Mouse (Mus musculus): ENCODE measurements at regions not wholly inside any gene's neighbourhood (a gene's known extent, or its start where the extent isn't known, plus 50 kb on each side); places are given as distances from the start of the nearest gene placed in this dataset.

DNA sequence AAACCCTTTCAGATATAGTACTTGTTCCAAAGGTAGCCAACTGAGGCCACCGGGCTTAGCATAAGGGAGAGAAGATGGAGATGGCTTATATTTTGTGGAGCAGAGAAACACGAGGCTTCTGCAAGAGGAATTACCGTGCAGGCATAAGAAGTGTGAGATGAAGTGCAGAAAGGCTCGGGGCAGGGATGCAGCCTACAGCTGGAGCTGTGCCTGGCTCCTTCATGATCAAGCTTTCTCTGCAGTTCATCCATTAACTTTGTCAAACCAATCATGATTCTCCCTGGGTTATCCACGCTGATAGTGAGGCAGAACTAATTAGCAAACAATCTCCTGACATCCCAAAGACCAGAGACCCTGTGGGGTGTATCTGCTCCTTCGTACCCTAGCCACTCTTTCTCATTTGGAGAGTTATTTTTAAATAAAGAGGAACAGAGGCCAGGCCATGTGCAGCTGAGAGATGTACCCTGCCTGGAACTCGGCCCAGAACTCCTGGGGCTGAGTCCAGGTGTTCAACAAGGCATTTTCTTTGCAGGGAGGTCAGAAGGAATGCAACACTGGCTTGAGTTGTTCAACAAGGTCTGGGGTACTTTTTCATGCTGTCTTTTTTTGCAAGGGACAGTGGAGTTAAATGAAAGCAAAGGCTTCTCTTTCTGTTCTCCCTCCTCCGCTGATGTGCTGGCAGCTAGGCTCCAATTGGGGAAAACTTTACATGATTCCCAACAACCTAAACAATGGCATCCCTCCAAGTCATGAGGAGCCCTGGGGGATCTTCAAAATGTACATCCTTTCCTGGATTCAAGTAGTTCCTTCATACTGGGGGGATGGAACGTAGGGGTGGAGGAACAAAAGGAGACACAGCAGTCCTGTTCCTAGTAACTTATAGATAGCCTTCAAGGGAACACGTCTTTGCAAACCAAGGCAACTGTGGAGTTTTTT is 610.4 kb upstream of the Fam92a start:
- Histone ChIP-seq H3K4me1 (no peaks in the 10 kb centered on the region), H3K27ac (peak overlapping the region; percentile 46), H3K4me2 (no peak overlapping the region), H3K9ac (no peak overlapping the region), H3K9me3 (no peaks in the 10 kb centered on the region), H3K27me3 (replicated peaks) (no peaks in the 10 kb centered on the region), H3K36me3 (no peaks in the 10 kb centered on the region), H3K4me3 (replicated peaks) (no peak overlapping the region)
- ATAC-seq (ENCODE audit: insufficient read depth, low FRiP score, low read depth): peak; percentile 14; the same call in 1 of the 2 replicates
- 35% methylated on average over 10 of the region's 10 CpGs for WGBS

DNA sequence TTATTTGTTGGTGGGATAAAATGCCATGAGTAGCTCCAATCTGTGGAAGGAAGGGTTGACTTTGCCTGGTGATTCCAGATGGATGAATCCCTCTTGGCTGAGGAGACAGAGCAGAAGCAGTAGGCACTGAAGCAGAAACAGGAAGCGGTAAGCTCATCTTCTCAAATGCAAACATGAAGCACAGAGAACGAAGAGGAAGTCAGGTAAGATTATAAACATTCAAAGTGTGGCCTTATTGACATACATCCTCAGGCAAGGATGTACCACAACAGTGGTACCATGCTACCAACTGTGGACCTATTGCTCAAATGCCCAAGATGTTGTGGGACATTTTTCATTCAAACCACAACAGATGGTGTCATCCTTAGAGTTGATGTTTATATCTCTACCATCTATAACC is 608.4 kb upstream of the Fam92a start:
- WGBS: 87% methylated on average over 2 of the region's 2 CpGs
- no peak for ATAC-seq (ENCODE audit: insufficient read depth, low FRiP score, low read depth)
- Histone ChIP-seq H3K4me1 (no peaks in the 10 kb centered on the region), H3K27ac (no peak overlapping the region), H3K36me3 (no peaks in the 10 kb centered on the region), H3K27me3 (replicated peaks) (no peaks in the 10 kb centered on the region), H3K4me2 (no peak overlapping the region), H3K4me3 (replicated peaks) (no peak overlapping the region), H3K9me3 (no peaks in the 10 kb centered on the region), H3K9ac (no peak overlapping the region)

DNA sequence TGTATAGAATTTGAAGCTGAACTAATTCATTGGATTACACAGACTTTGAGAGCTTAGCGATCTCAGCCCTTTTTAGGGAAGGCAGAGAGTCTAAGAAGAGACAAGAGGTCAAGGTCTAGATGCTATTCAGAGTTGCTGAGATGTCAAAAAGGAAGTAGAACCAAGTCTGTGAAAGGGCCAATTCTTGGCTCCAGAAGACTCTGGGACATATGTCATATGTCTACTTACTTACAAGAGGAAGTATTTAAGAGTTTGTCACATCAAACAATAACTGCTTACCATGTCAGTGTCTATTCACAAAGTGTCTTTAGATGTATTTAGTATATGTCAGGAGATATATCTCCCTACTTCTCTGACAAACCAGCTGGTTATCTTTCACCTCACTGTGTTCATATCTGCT is 607.4 kb upstream of the Fam92a start:
- no peak for ATAC-seq (ENCODE audit: insufficient read depth, low FRiP score, low read depth)
- Histone ChIP-seq H3K36me3 (no peaks in the 10 kb centered on the region), H3K4me2 (no peak overlapping the region), H3K9me3 (no peaks in the 10 kb centered on the region), H3K4me1 (no peaks in the 10 kb centered on the region), H3K27ac (no peak overlapping the region), H3K9ac (no peak overlapping the region), H3K27me3 (replicated peaks) (no peaks in the 10 kb centered on the region), H3K4me3 (replicated peaks) (no peak overlapping the region)
- 89% methylated on average over 1 of the region's 1 CpGs for WGBS

DNA sequence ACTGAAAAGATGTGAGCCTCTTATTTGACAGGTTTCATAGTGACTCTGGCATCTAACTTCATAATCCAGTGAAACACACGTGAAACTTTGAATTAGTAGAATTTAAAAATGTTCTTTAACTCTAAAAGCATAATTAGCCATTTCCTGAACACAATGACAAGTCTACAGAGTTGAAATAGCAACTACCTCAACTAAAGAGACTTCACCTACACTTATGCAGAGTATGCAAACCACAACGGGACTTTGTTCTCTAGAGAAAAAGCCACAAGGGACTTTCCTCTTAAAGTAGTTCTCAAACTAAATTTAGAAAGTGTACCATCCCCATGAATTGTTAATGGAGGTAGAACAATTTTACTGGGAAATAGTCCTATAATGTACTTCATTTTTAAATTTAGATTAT is 606.3 kb upstream of the Fam92a start:
- no peak overlapping the region for H3K9ac ChIP-seq
- no peak for ATAC-seq (ENCODE audit: insufficient read depth, low FRiP score, low read depth)
- H3K27me3 ChIP-seq (replicated peaks): no peaks in the 10 kb centered on the region
- no peak overlapping the region for H3K4me2 ChIP-seq
- H3K4me3 ChIP-seq (replicated peaks): no peak overlapping the region
- no peaks in the 10 kb centered on the region for H3K9me3 ChIP-seq
- H3K27ac ChIP-seq: no peak overlapping the region
- no peaks in the 10 kb centered on the region for H3K36me3 ChIP-seq
- no peaks in the 10 kb centered on the region for H3K4me1 ChIP-seq
- WGBS: 68% methylated on average over 2 of the region's 2 CpGs

DNA sequence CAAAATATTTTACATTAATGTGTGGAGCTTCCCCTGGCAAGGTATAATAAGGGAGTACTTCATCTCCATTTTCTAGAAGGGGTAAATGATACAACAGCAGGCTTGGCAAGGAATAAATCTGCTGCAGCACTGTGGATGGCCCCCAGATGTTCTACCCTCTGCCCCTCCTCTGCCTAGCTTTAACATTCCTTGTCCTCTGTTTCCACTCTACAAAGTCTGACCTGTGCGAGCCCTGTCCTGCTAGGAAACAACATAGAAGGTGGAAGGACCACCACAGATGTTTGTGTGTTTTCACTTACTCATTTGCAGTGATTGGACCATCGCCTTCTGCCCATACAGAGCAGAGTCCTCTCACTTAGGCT is 604.4 kb upstream of the Fam92a start:
- 67% methylated on average over 2 of the region's 2 CpGs for WGBS
- H3K27ac ChIP-seq: no peak overlapping the region
- H3K4me1 ChIP-seq: no peaks in the 10 kb centered on the region
- no peak overlapping the region for H3K4me2 ChIP-seq
- no peaks in the 10 kb centered on the region for H3K36me3 ChIP-seq
- no peaks in the 10 kb centered on the region for H3K27me3 ChIP-seq (replicated peaks)
- no peaks in the 10 kb centered on the region for H3K9me3 ChIP-seq
- no peak for ATAC-seq (ENCODE audit: insufficient read depth, low FRiP score, low read depth)
- H3K9ac ChIP-seq: no peak overlapping the region
- H3K4me3 ChIP-seq (replicated peaks): no peak overlapping the region

DNA sequence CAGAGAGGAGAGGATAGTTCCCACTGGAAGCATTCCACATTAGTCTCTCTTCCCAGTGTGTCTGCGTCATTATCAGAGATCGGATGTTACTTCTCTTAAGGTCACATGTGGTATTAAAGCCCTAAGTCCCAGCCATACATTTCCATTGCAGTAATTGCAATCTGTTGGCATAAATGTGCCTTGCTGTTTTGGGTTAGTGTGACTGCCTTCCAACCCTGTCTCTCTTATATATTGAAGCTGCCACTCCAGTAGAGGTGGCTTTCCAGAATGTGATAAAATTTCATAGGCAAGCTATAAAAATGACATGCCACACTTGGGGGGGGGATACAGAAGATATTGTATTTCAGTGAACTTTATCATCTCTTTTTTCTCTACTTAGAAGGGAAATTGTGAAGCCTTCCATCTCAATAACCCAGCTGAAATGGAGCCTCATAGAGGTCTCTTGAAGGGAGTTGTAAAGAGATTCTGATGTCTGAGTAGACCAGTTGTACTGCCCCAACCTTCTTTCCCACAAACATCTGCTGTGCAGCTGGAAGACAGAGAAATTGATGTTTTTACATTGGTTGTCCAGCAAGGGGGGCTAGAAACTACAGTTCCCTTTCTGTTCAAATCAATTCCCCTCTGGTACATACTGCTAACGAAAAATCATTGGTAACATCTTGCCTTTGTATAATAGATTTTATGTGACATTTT is 603.9 kb upstream of the Fam92a start:
- H3K27me3 ChIP-seq (replicated peaks): no peaks in the 10 kb centered on the region
- no peak overlapping the region for H3K4me3 ChIP-seq (replicated peaks)
- no peaks in the 10 kb centered on the region for H3K4me1 ChIP-seq
- no peaks in the 10 kb centered on the region for H3K9me3 ChIP-seq
- WGBS: 67% methylated on average over 3 of the region's 3 CpGs
- no peak overlapping the region for H3K27ac ChIP-seq
- H3K36me3 ChIP-seq: no peaks in the 10 kb centered on the region
- no peak overlapping the region for H3K9ac ChIP-seq
- ATAC-seq (ENCODE audit: insufficient read depth, low FRiP score, low read depth): no peak
- H3K4me2 ChIP-seq: no peak overlapping the region

DNA sequence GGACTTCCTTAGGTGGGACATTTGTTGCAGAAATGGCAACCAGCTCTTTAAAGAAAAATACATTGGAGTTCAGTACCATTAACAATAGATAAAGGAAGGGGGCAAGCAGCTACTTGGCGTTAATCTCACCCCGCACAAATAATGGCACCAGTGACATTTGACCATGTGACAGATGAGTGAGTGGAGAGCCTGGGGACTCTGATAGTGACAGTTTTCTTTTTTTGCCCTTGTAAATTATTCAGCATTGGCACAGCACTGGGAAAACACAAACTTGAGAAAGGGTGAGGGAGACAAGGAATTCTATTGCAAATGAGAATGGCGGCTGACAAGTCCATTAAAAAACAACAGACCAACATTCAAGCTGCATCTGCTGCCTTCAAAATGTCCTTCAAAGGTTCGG is 603.3 kb upstream of the Fam92a start:
- H3K27me3 ChIP-seq (replicated peaks): no peaks in the 10 kb centered on the region

DNA sequence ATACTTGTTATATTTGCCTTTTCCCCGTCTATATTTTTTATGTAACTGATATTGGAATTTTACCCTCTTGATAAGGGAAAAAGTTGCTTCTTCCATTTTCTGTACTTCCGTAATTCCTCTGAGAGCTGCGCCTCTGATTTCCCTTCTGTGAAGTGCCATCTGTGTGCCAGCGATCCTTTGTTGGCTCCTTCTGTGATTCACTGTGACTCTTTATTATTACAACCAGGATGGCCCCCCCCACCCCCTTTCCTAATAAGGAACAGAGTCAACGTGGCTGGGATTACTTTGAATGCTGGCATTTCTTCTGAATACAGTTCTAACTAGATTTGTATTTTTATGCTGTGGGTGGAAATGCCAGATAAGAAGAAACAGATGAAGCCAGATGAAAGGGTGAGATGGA is 602.9 kb upstream of the Fam92a start:
- Histone ChIP-seq H3K27me3 (replicated peaks) (no peaks in the 10 kb centered on the region), H3K4me1 (no peaks in the 10 kb centered on the region), H3K36me3 (no peaks in the 10 kb centered on the region), H3K27ac (no peak overlapping the region), H3K9ac (no peak overlapping the region), H3K9me3 (no peaks in the 10 kb centered on the region), H3K4me3 (replicated peaks) (no peak overlapping the region), H3K4me2 (no peak overlapping the region)
- 72% methylated on average over 5 of the region's 5 CpGs for WGBS
- ATAC-seq (ENCODE audit: insufficient read depth, low FRiP score, low read depth): no peak

More for the DNA sequence above, 603.3 kb upstream of the Fam92a start:
- Histone ChIP-seq H3K36me3 (no peaks in the 10 kb centered on the region), H3K9me3 (no peaks in the 10 kb centered on the region), H3K27ac (no peak overlapping the region), H3K4me3 (replicated peaks) (no peak overlapping the region), H3K9ac (no peak overlapping the region), H3K4me1 (no peaks in the 10 kb centered on the region), H3K4me2 (no peak overlapping the region)
- 78% methylated on average over 4 of the region's 4 CpGs for whole genome bisulfite sequencing
- no peak for ATAC-seq (ENCODE audit: insufficient read depth, low FRiP score, low read depth)

DNA sequence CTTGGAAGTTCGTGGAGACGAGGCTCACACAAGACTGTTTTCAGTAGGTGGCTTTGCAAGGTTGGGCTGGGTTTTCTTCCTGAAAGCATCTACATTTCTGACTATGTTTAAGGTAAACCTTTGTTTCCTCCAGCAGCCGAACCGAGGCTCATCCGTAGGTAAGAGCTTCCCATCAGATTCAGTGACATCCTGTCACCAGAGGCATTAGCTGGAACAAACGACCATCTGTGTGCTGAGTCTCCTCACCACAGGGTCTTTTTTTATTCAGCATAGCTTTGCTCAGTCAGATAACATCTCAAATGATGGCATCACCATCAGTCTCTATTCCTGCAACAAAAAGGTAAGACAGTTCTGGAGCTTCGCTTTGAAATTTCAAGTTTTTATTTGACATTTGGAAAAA is 601.4 kb upstream of the Fam92a start:
- Histone ChIP-seq H3K27me3 (replicated peaks) (no peaks in the 10 kb centered on the region), H3K36me3 (no peaks in the 10 kb centered on the region)

DNA sequence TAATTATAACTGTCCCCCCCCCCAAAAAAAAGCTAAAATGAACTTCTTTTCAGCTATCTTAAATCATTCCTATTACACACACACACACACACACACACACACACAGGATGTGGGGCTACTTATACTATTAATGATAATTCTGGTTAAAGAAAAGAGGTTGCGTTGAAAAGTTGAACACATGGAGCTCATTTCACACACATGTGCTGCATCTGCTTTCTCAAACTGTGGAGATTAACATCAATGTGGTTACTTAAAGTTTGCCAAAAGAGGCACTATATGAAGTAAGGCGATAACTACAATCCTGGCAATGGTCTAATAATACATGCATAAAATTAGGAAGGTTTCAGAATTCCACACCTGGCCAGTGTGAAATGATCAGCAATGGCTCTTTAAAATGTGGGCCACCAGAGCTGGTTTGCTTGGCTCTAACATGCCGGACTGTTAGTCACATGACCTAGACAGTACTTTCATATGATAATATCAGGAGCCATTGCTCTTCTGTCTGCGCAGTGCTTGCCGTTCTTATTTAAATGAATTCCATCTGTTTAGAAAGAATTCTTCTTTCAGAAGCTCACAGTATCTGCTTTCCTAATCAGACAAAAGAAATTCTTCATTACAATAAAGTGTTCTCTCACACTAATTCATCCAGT is 598.4 kb upstream of the Fam92a start:
- no peak for ATAC-seq (ENCODE audit: insufficient read depth, low FRiP score, low read depth)
- WGBS: 81% methylated on average over 5 of the region's 5 CpGs
- H3K27ac ChIP-seq: no peak overlapping the region
- H3K9me3 ChIP-seq: no peaks in the 10 kb centered on the region
- no peaks in the 10 kb centered on the region for H3K4me1 ChIP-seq
- no peak overlapping the region for H3K4me2 ChIP-seq
- H3K4me3 ChIP-seq (replicated peaks): no peak overlapping the region
- H3K27me3 ChIP-seq (replicated peaks): no peaks in the 10 kb centered on the region
- no peaks in the 10 kb centered on the region for H3K36me3 ChIP-seq
- no peak overlapping the region for H3K9ac ChIP-seq

More for the DNA sequence above, 601.4 kb upstream of the Fam92a start:
- Histone ChIP-seq H3K27ac (no peak overlapping the region), H3K4me1 (no peaks in the 10 kb centered on the region), H3K4me3 (replicated peaks) (no peak overlapping the region), H3K9ac (no peak overlapping the region), H3K9me3 (no peaks in the 10 kb centered on the region), H3K4me2 (no peak overlapping the region)
- ATAC-seq (ENCODE audit: insufficient read depth, low FRiP score, low read depth): no peak
- WGBS: 67% methylated on average over 7 of the region's 7 CpGs

DNA sequence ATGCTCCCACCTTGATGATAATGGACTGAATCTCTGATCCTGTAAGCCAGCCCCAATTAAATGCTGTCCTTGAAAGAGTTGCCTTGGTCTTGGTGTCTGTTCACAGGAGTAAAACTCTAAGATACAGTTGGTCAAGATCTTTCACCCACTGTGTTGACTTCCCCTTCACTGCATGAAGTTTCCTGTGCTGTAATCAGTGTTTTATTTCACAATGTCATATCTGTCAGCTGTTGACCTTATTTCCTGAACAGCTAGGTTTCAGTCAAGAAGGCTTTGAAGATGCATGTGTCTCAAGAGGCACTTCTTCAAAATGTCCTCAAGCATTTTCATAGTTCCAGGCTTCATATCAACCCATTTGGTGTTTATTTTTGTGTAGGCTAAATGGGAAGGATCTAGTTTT is 597.3 kb upstream of the Fam92a start:
- Histone ChIP-seq H3K36me3 (no peaks in the 10 kb centered on the region), H3K9me3 (no peaks in the 10 kb centered on the region), H3K9ac (no peak overlapping the region), H3K27ac (no peak overlapping the region), H3K4me1 (no peaks in the 10 kb centered on the region), H3K4me3 (replicated peaks) (no peak overlapping the region), H3K27me3 (replicated peaks) (no peaks in the 10 kb centered on the region), H3K4me2 (no peak overlapping the region)
- ATAC-seq (ENCODE audit: insufficient read depth, low FRiP score, low read depth): no peak

DNA sequence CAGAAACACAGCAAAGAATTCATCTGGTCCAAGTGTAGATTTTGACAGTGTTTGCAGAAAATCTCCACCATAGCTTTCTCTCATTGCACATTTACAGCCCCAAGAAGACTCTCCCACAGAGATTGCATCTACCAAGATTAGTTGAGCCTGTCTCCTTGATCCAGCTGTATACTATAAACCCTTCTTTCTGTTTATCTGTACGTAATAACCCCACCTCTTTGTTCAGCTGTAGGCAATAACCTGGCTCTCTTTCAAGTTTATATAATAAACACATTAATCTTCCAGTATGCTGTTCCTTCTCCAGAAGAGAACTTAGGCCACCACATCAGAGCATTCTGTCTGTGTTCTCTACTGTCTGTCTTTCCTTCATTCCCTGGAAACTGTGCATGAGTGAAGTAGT is 594.9 kb upstream of the Fam92a start:
- ATAC-seq (ENCODE audit: insufficient read depth, low FRiP score, low read depth): no peak; the same call in 1 of the 2 replicates
- Histone ChIP-seq H3K36me3 (no peaks in the 10 kb centered on the region), H3K9me3 (no peaks in the 10 kb centered on the region), H3K27me3 (replicated peaks) (no peaks in the 10 kb centered on the region), H3K9ac (no peak overlapping the region), H3K4me1 (no peaks in the 10 kb centered on the region), H3K4me3 (replicated peaks) (no peak overlapping the region), H3K27ac (no peak overlapping the region; the same call in 1 of the 2 replicates), H3K4me2 (no peak overlapping the region)
- WGBS: 47% methylated on average over 1 of the region's 1 CpGs

All from stomach, embryonic 15.5 days (tissue).